Mouse (Mus musculus) limb, embryonic 14.5 days (tissue): ENCODE measurements around the gene Rtn2. TPM values are rescaled to one million over a fixed set of nuclear protein-coding genes. Genes with fewer than 3 reads are reported as not detected.

ENCODE experiments used
- ATAC-seq: fragments of 200-750 bp; cut with Nextera tagmentation; 2 replicates; pipeline ENCODE4 v1.8.0; 2017; ENCODE audit warnings: low read depth, moderate number of reproducible peaks, moderate TSS enrichment; ENCODE audit not compliant: low FRiP score
- DNase-seq: peaks from one replicate; pipeline ENCODE4 v3.0.0-alpha.2; 2015; ENCODE audit warnings: low spot score
- H3K27ac ChIP-seq: fragments of 300-500 bp; sonication (generic); replicated peaks from 2 replicates; pipeline ENCODE4 v1.5.1; 2014; ENCODE audit warnings: low read depth, mild to moderate bottlenecking, low read length, moderate library complexity, mixed read lengths
- H3K27me3 ChIP-seq: fragments of 300-500 bp; sonication (generic); 2 replicates; pipeline ENCODE4 v1.6.1; 2014; ENCODE audit warnings: low read length, mixed read lengths; ENCODE audit not compliant: control insufficient read depth, insufficient read depth
- H3K36me3 ChIP-seq: fragments of 300-500 bp; sonication (generic); 2 replicates; pipeline ENCODE4 v1.6.1; 2014; ENCODE audit warnings: mild to moderate bottlenecking, low read length, moderate library complexity, mixed read lengths; ENCODE audit not compliant: control insufficient read depth, insufficient read depth
- H3K4me1 ChIP-seq: fragments of 300-500 bp; sonication (generic); 2 replicates; pipeline ENCODE4 v1.6.1; 2014; ENCODE audit warnings: antibody characterized with exemption, low read length, mixed read lengths; ENCODE audit not compliant: control insufficient read depth, insufficient read depth
- H3K4me2 ChIP-seq: fragments of 300-500 bp; sonication (generic); replicated peaks from 2 replicates; pipeline ENCODE4 v1.6.1; 2014; ENCODE audit warnings: low read depth, mild to moderate bottlenecking, low read length, moderate library complexity; ENCODE audit not compliant: severe bottlenecking
- H3K4me3 ChIP-seq: fragments of 300-500 bp; sonication (generic); replicated peaks from 2 replicates; pipeline ENCODE4 v1.5.1; 2014; ENCODE audit warnings: low read length
- H3K9ac ChIP-seq: fragments of 300-500 bp; sonication (generic); 2 replicates; pipeline ENCODE4 v1.6.1; 2014; ENCODE audit warnings: mild to moderate bottlenecking, low read depth, low read length, moderate library complexity; ENCODE audit not compliant: severe bottlenecking
- H3K9me3 ChIP-seq: fragments of 300-500 bp; sonication (generic); 2 replicates; pipeline ENCODE4 v1.6.1; 2016; ENCODE audit warnings: low read length; ENCODE audit not compliant: control insufficient read depth
- POLR2A ChIP-seq: fragments of 200-500 bp; IDR thresholded peaks from 2 replicates; pipeline ENCODE4 v1.8.0; 2012; ENCODE audit warnings: inconsistent platforms, mild to moderate bottlenecking, moderate library complexity, borderline replicate concordance; ENCODE audit not compliant: insufficient read depth, insufficient read length; ENCODE audit errors: extremely low read depth
- WGBS: fragments of 180-500 bp; shearing (Covaris S2); extraction: QIAGEN DNeasy Blood & Tissue Kit; methylation state at CpG from one replicate; pipeline ENCODE4 v1.1.7; 2014; 5-methylcytosine and 5-hydroxymethylcytosine counted together
- polyA plus RNA-seq, 2 experiments: library from polyadenylated mRNA; depleted of rRNA in 1 of 2; stranded (reverse) in 1 of 2; unstranded in 1 of 2; fragments of >200 nt; fragmentation: Nextera tagmentation in 1 of 2; extraction: Ambion mirVana in 1 of 2; gene quantifications; 2 replicates each; pipeline versions ENCODE4 v1.2.1 to v1.2.3; 2012 to 2014

Rtn2 gene
- polyA plus RNA-seq, 2 experiments, result 30.6 to 44.3 TPM

DNA sequence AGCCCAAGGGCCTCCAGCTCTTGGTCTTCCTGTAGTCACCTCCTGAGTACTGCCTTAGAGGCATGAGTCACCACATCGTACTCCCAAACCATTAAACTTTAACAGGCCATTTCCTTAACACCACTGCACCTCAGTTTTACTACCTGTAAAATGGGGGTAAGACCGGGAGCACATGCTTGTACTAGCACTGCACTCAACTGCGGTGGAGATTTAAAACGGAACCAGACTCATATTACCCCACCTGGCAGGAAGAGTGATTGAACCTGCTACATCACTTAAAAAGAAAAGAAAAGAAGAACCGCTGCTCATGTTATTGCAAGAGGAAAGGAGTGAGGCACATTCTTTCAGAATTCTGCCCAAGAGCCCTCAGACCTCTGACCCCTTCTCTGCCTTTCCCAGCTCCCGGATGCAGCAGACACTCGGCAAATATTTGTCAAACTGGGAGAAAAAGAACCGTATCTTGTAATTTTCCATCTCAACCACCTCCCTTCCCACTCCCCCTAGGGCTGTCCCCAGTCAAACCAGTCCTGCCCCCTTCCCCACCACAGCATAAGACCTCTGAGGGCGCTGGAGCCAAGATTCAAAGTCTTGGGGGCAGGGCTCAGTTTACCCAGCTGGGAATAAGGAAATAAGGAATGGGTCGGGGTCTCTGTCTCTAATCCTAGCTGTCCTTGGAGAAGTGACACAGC, 13.3 kb upstream of the Rtn2 start:
- no peaks in the 10 kb centered on the region for H3K27me3 ChIP-seq
- H3K36me3 ChIP-seq, result peaks cover 27% of the 10 kb centered on the region
- WGBS, result 21% methylated on average over 10 of the region's 10 CpGs
- H3K9ac ChIP-seq, result peak overlapping the region; percentile 77
- DNase-seq (no peak), ATAC-seq (no peak)
- peak overlapping the region; percentile 50 for H3K27ac ChIP-seq
- H3K4me3 ChIP-seq, result peak overlapping the region; percentile 92
- peak overlapping the region; percentile 97 for H3K4me2 ChIP-seq
- H3K4me1 ChIP-seq, result peaks cover 18% of the 10 kb centered on the region
- no peak for TF ChIP-seq POLR2A
- no peaks in the 10 kb centered on the region for H3K9me3 ChIP-seq

DNA sequence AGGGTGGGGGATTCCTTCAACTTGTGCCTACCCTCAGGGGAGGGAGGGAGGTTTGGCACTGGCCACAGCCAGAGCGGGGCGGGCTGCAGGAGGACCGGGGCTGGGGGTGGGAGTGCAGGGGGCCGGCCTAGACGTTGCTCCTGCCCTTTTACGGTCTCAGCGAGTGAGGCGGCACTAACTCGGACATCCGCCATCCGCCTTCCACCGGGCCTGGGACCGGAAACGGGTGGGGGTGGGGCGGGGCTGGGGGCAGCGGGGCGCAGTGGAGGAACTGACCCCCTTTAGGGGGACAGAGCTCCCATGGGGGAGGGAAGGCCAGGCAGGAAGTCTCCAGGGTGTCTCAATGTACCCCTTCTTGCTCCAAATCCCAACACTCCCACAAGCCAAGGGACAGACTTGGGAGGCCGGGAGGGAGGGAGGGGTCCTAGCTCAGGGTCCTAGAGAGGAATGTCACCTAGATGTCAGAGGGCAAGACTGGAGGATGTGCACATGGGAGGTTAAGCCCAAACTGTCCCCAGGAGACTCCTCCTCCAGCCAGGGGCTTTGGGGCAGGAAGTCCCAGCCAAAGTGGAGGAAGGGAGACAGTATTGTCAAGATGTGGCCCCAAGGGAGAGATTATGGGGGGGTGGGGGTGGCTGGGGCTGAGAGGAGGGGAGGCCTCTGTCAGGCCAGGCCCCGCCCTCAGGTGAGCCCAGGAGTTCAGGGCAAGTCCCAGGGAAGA, 12.5 kb upstream of the Rtn2 start:
- Histone ChIP-seq H3K9me3 (no peaks in the 10 kb centered on the region), H3K36me3 (peaks cover 19% of the 10 kb centered on the region), H3K4me1 (peaks cover 18% of the 10 kb centered on the region), H3K27ac (peak overlapping the region; percentile 50), H3K4me2 (peak overlapping the region; percentile 97), H3K9ac (peak overlapping the region; percentile 77), H3K27me3 (no peaks in the 10 kb centered on the region), H3K4me3 (peak overlapping the region; percentile 92)
- DNase-seq, result peak; percentile 49
- no peak for TF ChIP-seq POLR2A
- no peak for ATAC-seq
- WGBS, result 0% methylated on average over 16 of the region's 19 CpGs

DNA sequence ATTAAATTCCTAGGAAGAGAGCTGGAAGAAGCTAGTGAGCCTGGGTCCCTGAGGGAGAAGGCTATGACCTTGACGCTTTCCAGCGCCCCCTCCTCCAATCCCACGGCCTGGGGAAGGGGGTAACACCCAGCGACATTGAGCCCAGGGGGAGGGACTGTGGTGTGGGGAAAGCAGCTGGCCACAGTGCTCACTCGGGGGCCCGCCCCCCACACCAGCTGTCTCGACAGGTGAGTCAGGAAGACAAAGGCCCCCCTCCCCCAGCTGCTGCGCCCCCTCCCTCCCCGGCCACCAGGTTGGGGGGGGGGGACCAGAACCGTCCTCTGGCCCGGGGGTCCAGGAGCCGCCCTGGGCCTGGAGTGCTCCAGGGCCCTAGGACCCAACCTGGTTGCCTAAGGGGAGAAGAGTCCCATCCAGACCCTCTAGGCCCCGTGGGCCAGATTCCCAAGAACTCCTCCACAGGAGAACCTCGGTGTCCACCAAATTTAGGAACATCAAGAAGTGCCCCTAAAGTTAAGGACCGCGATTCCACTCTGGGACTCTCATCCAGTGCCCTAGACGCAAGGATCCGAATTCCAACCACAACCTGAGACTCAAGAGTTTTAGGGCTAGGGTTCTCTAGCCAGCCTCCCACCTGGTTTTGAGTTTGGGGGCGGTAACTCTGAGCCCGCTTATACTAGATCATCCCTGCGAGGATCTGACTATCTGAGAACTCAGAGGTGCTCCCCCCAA, 11.8 kb upstream of the Rtn2 start:
- H3K4me2 ChIP-seq, result peak overlapping the region; percentile 97
- TF ChIP-seq POLR2A, result no peak
- ATAC-seq, result no peak
- no peaks in the 10 kb centered on the region for H3K9me3 ChIP-seq
- H3K4me3 ChIP-seq, result peak overlapping the region; percentile 92
- no peaks in the 10 kb centered on the region for H3K27me3 ChIP-seq
- peak; percentile 28 for DNase-seq
- under 1% methylated on average over 17 of the region's 21 CpGs for WGBS
- H3K36me3 ChIP-seq, result peaks cover 13% of the 10 kb centered on the region
- H3K27ac ChIP-seq, result peak overlapping the region; percentile 76
- H3K4me1 ChIP-seq, result peaks cover 18% of the 10 kb centered on the region
- H3K9ac ChIP-seq, result peak overlapping the region; percentile 77

DNA sequence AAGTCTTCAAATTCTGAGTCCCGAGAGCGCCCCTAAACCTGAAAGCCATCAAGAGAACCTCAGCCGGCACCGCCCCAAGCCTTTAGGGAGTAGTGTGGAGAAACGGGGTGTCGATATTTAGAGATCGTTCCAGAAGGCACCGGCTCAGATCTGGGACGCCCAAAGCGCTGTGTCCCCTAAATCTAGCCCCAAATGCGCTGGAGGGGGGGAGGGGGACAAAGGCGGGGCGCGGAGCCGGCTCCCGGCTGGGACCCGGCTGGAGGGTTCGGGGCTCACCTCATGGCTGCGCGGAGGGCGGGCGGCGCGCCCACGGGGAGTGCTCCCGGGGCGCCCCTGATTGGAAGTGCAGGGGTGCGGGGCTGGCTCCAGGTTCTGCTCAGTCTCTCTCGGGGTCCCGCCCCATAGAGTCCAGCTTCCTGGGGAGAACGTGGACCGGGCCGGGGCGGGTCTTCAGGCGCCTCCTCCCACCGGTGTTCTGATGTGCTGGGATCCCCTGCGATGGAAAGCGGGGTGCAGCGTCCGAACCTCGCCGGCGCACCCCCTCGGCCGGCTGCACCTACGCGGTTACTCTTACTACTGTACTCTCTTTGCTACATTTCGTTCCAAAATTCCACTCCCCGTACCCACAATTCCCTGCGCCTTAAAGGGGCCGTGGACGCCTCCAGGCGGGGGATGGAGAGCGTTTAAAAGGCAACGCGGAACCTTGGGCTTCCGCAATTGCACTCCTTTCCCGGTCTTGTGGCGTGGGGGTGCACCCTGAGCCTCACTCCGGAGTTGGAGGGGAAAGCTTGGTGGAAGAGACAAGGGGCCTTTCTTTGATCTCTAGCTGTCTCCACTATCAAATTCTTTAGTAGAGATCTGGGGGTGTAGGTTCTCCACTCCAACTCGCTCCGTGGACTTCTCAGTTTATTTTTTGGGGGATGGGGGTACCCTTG, 10.9 kb upstream of the Rtn2 start, which contains the start of gene Vasp:
Vasp (minus strand) TSS at position 580 of the 935 bp plus-strand sequence.
- under 1% methylated on average over 52 of the region's 62 CpGs for WGBS
- peak within 1 kb of the TSS; percentile 77 for H3K9ac ChIP-seq
- H3K36me3 ChIP-seq, result peaks cover 11% of the 10 kb centered on the region
- no peaks in the 10 kb centered on the region for H3K9me3 ChIP-seq
- ATAC-seq (peak; percentile 84), DNase-seq (peak; percentile 86)
- peak within 1 kb of the TSS; percentile 97 for H3K4me2 ChIP-seq
- peak within 1 kb of the TSS; percentile 76 for H3K27ac ChIP-seq
- no peaks in the 10 kb centered on the region for H3K27me3 ChIP-seq
- peak; percentile 58; the same call in 1 of the 2 replicates for TF ChIP-seq POLR2A
- peak within 1 kb of the TSS; percentile 92 for H3K4me3 ChIP-seq
- H3K4me1 ChIP-seq, result peaks cover 18% of the 10 kb centered on the region
